Mouse (Mus musculus): ENCODE data around the gene Klrg2.
A peak's percentile ranks its signal among the peaks of the same experiment; 100 is the strongest.

Gene Klrg2

GRCm38 (mm10) chr6:38632826-38633225 is 4.2 kb downstream of the Klrg2 start:
- no peak for ATAC-seq (ENCODE audit: insufficient number of reproducible peaks, low FRiP score, low TSS enrichment)

- no peak for ATAC-seq (ENCODE audit: insufficient number of reproducible peaks, low FRiP score, low TSS enrichment)
Observed at GRCm38 (mm10) chr6:38629556-38629955, 7.5 kb downstream of the Klrg2 start.

- ATAC-seq (ENCODE audit: insufficient number of reproducible peaks, low FRiP score, low TSS enrichment): no peak
Observed at GRCm38 (mm10) chr6:38627486-38627885, 9.6 kb downstream of the Klrg2 start.

GRCm38 (mm10) chr6:38627081-38627480 is 10.0 kb downstream of the Klrg2 start:
- no peak for ATAC-seq (ENCODE audit: insufficient number of reproducible peaks, low FRiP score, low TSS enrichment)

- no peak for ATAC-seq (ENCODE audit: insufficient number of reproducible peaks, low FRiP score, low TSS enrichment)
Observed at GRCm38 (mm10) chr6:38626086-38626485, 11.0 kb downstream of the Klrg2 start.

GRCm38 (mm10) chr6:38624439-38624838 is 12.6 kb downstream of the Klrg2 start:
- ATAC-seq (ENCODE audit: insufficient number of reproducible peaks, low FRiP score, low TSS enrichment): peak; percentile 31; the same call in 1 of the 2 replicates

GRCm38 (mm10) chr6:38623457-38623856 is 13.6 kb downstream of the Klrg2 start:
- no peak for ATAC-seq (ENCODE audit: insufficient number of reproducible peaks, low FRiP score, low TSS enrichment)

- no peak for ATAC-seq (ENCODE audit: insufficient number of reproducible peaks, low FRiP score, low TSS enrichment)
Observed at GRCm38 (mm10) chr6:38622406-38622805, 14.6 kb downstream of the Klrg2 start.

GRCm38 (mm10) chr6:38609892-38610291 is 27.1 kb downstream of the Klrg2 start:
- ATAC-seq (ENCODE audit: insufficient number of reproducible peaks, low FRiP score, low TSS enrichment): no peak

- ATAC-seq (ENCODE audit: insufficient number of reproducible peaks, low FRiP score, low TSS enrichment): no peak
Observed at GRCm38 (mm10) chr6:38597481-38597880, 39.6 kb downstream of the Klrg2 start.

- no peak for ATAC-seq (ENCODE audit: insufficient number of reproducible peaks, low FRiP score, low TSS enrichment)
Observed at GRCm38 (mm10) chr6:38581711-38582110, 55.3 kb downstream of the Klrg2 start.

- ATAC-seq (ENCODE audit: insufficient number of reproducible peaks, low FRiP score, low TSS enrichment): no peak
Observed at GRCm38 (mm10) chr6:38580112-38580857, 56.8 kb downstream of the Klrg2 start.

- no peak for ATAC-seq (ENCODE audit: insufficient number of reproducible peaks, low FRiP score, low TSS enrichment)
Observed at GRCm38 (mm10) chr6:38576096-38576495, 60.9 kb downstream of the Klrg2 start.
